Comparison of ENCODE assay signal across 8 mouse cellular contexts in the genomic region with DNA sequence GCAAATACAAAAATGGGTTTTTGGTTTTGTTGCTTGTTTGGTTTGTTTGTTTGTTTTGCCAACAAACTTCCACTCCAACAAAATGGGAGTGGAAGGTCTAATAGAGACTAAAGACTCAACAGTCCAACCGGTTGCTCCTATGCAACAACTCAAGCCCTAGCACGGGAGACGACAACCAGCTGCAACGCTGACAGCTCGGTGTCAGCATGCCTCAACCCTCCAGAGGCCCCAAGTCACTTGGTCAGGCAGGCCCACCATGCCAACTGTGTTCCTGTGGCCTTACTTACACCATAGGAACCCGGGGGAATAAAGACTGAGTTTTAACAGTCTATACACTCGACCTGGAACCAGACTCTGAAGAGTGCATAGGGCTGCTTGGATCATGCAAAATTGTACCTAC. TPM values are rescaled to one million over a fixed set of nuclear protein-coding genes. Genes with fewer than 3 reads are reported as not detected.
DNase-seq lines count a peak whose midpoint lies in the region; ATAC-seq and TF ChIP-seq lines count a peak whose summit lies in the region.

No protein-coding gene starts in this region.

- no peak overlapping the region for H3K27ac ChIP-seq in neural tube, embryonic 11.5 days (ENCODE audit: low read depth, low read length)
- peak overlapping the region; percentile 79; the same call in 1 of the 2 replicates for H3K27ac ChIP-seq in hindbrain, postnatal 0 days
- no peak overlapping the region for H3K27ac ChIP-seq in midbrain, embryonic 12.5 days (replicated peaks)

- H3K4me3 ChIP-seq in neural tube, embryonic 11.5 days (ENCODE audit: low read depth, low read length): peak overlapping the region; percentile 95
- H3K4me3 ChIP-seq in hindbrain, postnatal 0 days (ENCODE audit: low read length): peak overlapping the region; percentile 97
- peak overlapping the region; percentile 99 for H3K4me3 ChIP-seq in midbrain, embryonic 12.5 days

- H3K9ac ChIP-seq in neural tube, embryonic 11.5 days (ENCODE audit: low read length): peak overlapping the region; percentile 75
- peak overlapping the region; percentile 98 for H3K9ac ChIP-seq in hindbrain, postnatal 0 days (replicated peaks; ENCODE audit: low read length)
- peak overlapping the region; percentile 93 for H3K9ac ChIP-seq in midbrain, embryonic 12.5 days (replicated peaks)

- no peaks in the 10 kb centered on the region for H3K36me3 ChIP-seq in neural tube, embryonic 11.5 days (ENCODE audit: control insufficient read depth, insufficient read depth, low read length)
- no peaks in the 10 kb centered on the region for H3K36me3 ChIP-seq in hindbrain, postnatal 0 days (ENCODE audit: insufficient read depth, low read length)
- no peaks in the 10 kb centered on the region for H3K36me3 ChIP-seq in midbrain, embryonic 12.5 days

- peak; percentile 45 for DNase-seq in adrenal gland, postnatal 10 days
- no peak for DNase-seq in adrenal gland, postnatal 4 days (ENCODE audit: low spot score in 2 of 2)
- no peak for DNase-seq in neural tube, embryonic 11.5 days (ENCODE audit: low spot score)
- no peak for DNase-seq in neural tube, embryonic 10.5 days (ENCODE audit: extremely low spot score, low spot score)
- DNase-seq in hindbrain, postnatal 0 days (ENCODE audit: low spot score): no peak
- DNase-seq in ovary, postnatal 14 days (ENCODE audit: low spot score): no peak
- no peak for DNase-seq in left cerebral cortex, adult 18-20 months (ENCODE audit: low spot score in 2 of 2)

- H3K27me3 ChIP-seq in neural tube, embryonic 11.5 days (ENCODE audit: control insufficient read depth, insufficient read depth, low read length): no peaks in the 10 kb centered on the region
- no peaks in the 10 kb centered on the region for H3K27me3 ChIP-seq in hindbrain, postnatal 0 days (ENCODE audit: insufficient read depth, low read length)
- H3K27me3 ChIP-seq in midbrain, embryonic 12.5 days: no peaks in the 10 kb centered on the region

- TF ChIP-seq CTCF in hindbrain, postnatal 0 days (IDR thresholded peaks at IDR 0.05; ENCODE audit: low read depth): no peak

- ATAC-seq in neural tube, embryonic 11.5 days (ENCODE audit: insufficient read depth, low FRiP score, low TSS enrichment): 0 out of 2 replicates have a peak, but pooled peaks have one; percentile 2
- ATAC-seq in hindbrain, postnatal 0 days: no peak; the same call in none of the 2 replicates
- no peak for ATAC-seq in midbrain, embryonic 12.5 days (ENCODE audit: low FRiP score, low read depth)

- H3K9me3 ChIP-seq in neural tube, embryonic 11.5 days (ENCODE audit: control insufficient read depth, low read length): no peaks in the 10 kb centered on the region
- H3K9me3 ChIP-seq in hindbrain, postnatal 0 days (ENCODE audit: low read length): no peaks in the 10 kb centered on the region
- no peaks in the 10 kb centered on the region for H3K9me3 ChIP-seq in midbrain, embryonic 12.5 days

- H3K4me1 ChIP-seq in neural tube, embryonic 11.5 days (ENCODE audit: control insufficient read depth, insufficient read depth, low read length): peaks cover 5% of the 10 kb centered on the region
- peaks cover 10% of the 10 kb centered on the region for H3K4me1 ChIP-seq in hindbrain, postnatal 0 days (ENCODE audit: insufficient read depth, low read length)
- peaks cover 27% of the 10 kb centered on the region for H3K4me1 ChIP-seq in midbrain, embryonic 12.5 days

- WGBS in neural tube, embryonic 11.5 days: 4% methylated on average over 7 of the region's 7 CpGs
- WGBS in hindbrain, postnatal 0 days: 1% methylated on average over 7 of the region's 7 CpGs
- WGBS in midbrain, embryonic 12.5 days: 5% methylated on average over 7 of the region's 7 CpGs

- peak overlapping the region; percentile 82 for H3K4me2 ChIP-seq in neural tube, embryonic 11.5 days (ENCODE audit: low read depth)
- H3K4me2 ChIP-seq in hindbrain, postnatal 0 days (ENCODE audit: low read depth, low read length): peak overlapping the region; percentile 93
- peak overlapping the region; percentile 99 for H3K4me2 ChIP-seq in midbrain, embryonic 12.5 days (replicated peaks)

RNA-seq across cellular contexts. Expression of a gene that starts 0.8 kb away (rescaled TPM):
- total RNA-seq in adrenal gland, postnatal 10 days (2021): 10 to 100 TPM; 47.7 to 53.3 TPM
- 10 to 100 TPM; 43.7 to 48.6 TPM for total RNA-seq in adrenal gland, postnatal 4 days (2021)
- polyA plus RNA-seq in neural tube, embryonic 11.5 days (2014; fragmentation: Nextera tagmentation; extraction: Ambion mirVana): 40.6 and 41.1 TPM in 2 replicates
- 65.0 and 73.8 TPM in 2 replicates for total RNA-seq in hindbrain, postnatal 0 days (2014; rRNA removed)
- polyA plus RNA-seq in hindbrain, postnatal 0 days (2015; fragmentation: Nextera tagmentation; extraction: Ambion mirVana): 40.7 and 45.4 TPM in 2 replicates
- 41.1 and 43.9 TPM in 2 replicates for polyA plus RNA-seq in midbrain, embryonic 12.5 days (2016; fragmentation: Nextera tagmentation; extraction: Ambion mirVana)
- total RNA-seq in left cerebral cortex, adult 18-20 months (2021): 10 to 100 TPM; 75.5 to 79.8 TPM
